Mouse (Mus musculus) layer of hippocampus, adult 18-20 months (tissue): ENCODE results near the gene Ctsc. TPM values are rescaled to one million over a fixed set of nuclear protein-coding genes. Genes with fewer than 3 reads are reported as not detected.

Experiments used
- DNase-seq, 2 experiments: peaks; one replicate each; pipeline ENCODE4 v3.0.0; 2022; ENCODE audit warnings: low spot score in 2 of 2
- total RNA-seq, 2 experiments: library from RNA; stranded (reverse); gene quantifications; 2 replicates each; pipeline ENCODE4 v1.2.3; 2021

The Ctsc gene
- total RNA-seq, 2 experiments from 2014 or later: 14.7 to 15.3 TPM

DNA sequence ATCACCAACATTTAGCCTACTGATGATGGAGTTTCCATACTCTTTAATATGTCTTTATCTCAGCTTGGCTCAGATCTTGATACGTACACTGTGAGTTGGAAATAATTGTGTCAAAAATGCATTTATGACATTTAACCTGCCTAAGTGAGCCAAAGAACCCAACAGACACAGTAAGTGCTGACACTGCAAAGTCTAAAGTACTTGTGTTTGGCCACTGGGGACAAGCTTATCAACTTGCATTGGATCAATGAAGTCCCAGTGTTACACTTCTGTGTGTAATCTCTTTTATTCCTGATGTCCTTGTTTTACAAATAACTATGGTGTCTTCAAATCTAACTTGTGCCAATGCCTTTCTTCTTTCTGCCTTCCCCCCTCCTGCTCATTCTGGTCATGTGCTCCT lies 18.1 kb downstream of the Ctsc start:
- no peak for DNase-seq

DNA sequence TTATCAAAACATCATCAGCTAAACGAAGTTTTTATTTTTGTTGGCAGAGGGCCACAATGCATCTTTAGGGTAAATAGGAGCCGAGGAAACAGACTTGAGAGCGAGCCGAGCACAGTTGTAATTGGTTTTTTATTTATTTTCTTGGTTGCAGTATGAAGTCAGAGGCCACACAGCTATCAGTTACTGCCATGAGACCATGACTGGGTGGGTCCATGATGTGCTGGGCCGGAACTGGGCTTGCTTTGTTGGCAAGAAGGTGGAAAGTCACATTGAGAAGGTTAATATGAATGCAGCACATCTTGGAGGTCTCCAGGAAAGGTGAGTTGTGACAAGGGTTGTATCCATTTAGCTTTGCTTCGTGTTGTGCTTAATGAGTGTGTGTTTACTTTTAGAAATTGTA lies 19.0 kb downstream of the Ctsc start:
- no peak for DNase-seq

DNA sequence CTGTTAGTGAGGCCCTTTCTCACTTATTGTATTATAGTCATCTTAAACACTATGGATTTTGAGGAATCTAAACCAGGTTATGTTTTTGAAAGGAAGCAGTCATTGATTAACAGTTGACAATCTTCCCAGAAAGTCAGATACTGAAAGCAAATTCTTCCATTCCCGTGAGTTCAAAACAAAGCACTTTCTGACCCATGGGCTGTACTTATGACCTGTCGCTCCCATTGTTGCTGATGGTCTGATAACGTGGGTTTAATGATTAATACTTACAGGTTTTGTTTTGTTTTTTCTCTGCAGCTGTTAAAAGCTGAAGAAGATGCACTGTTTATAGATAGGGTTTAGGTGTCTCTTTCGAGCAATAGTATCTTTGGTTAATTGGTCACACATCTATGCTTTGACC lies 27.9 kb downstream of the Ctsc start:
- DNase-seq: no peak

DNA sequence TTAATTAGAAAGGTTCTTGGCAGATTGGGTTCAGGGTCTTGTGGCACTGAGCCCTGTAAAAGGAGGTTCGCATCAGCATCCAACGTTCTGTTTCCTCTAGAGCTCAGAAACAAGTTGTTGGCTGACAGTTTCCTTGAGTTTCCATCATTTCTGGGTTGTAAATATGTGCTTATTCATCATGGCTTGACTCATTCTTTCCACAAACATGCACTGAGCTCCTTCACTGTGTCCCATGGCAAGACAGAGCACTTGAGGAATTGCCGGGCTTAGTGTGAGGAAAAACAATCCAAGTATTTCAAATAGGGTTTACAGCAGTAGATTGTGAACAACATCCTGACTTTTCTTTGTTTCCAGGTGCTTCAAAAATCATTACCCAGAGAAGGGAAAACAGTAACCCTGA lies 28.8 kb downstream of the Ctsc start:
- DNase-seq: no peak

DNA sequence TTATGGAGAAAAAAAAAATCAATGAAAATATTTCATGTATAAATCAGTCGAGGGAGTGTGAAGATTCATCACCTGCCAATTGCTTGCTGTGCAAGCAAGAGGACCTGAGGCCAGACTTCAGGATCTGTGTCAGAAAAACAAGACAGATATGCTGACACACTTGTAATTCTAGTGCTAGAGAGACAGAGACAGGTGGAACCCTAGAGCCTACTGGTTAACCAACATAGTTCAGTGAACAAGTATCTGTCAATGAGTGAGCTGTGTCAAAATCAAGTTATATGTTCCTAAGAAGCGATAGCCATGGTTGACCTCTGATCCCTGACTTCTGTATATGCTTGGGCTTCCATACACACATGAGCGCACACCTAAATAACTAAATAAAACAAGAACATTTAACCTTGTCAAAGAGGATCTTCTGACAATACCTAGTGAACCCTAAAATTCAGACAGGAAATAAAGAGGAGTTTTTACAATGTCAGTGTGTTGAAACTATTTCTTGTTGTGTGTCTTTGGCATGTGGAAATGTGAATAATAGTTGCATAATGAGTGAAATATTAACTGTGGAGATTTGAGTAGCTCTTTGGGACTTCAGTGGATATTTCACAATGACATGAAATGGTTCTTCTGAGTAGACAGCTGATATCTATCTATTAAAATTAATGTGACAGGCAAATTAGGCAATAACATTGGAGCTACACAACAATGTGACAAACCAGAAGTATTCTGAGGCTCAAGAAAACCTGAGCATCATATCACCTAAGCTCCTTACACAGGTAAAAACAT lies 32.7 kb downstream of the Ctsc start:
- no peak for DNase-seq

DNA sequence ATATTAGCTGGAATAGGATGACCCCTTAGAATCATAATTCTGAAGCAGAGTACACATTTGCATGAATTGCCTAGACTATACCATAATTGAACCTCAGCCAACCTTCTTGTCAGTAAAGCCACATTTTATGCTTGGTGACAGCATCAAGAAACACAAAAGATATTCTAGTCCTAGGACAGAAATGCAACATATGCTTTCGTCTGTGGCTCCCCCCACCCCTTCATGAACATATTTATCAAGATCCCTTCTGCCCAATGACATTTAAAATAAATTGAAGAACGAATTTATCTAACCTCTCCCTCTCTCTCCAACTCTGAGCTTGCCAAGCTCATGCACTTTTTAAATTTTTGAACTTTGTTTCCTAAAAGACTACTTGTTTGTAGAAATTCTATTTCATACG lies 38.5 kb downstream of the Ctsc start:
- DNase-seq: no peak

DNA sequence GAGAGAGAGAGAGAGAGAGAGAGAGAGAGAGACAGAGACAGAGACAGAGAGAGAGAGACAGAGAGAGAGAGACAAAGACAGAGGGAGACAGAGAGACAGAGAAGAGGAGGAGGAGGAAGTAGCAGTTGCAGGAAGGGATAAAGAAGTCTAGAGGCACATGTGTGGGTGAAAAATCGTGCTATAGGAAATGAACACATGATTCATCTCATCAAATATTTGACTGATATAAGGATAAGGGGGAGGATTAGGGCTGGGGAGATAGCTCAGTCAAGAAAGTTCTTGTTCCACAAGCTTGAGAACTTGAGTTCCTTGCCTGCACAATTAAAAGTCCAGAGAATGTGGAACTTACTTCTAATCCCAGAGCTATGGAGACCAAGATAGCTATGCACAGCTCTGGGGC lies 40.6 kb downstream of the Ctsc start:
- no peak for DNase-seq

DNA sequence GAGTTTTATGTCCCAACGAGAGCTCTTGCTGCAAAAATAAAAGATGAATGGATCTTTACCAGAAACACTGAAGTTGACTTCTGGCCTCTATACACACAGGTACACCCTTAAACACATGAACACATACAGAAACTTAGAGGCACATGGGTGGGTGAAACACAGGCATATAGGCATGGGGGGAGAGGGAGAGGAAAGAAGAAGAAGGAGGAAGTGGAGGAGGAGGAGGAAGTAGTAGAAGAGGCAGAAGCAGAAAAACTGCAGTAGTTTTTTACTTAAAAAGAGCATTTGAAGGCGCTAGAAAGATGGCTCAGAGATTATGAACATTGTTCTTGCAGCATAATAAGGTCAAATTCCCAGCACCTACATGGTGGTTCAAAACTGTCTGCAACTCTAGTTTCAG lies 41.0 kb downstream of the Ctsc start:
- DNase-seq: no peak

DNA sequence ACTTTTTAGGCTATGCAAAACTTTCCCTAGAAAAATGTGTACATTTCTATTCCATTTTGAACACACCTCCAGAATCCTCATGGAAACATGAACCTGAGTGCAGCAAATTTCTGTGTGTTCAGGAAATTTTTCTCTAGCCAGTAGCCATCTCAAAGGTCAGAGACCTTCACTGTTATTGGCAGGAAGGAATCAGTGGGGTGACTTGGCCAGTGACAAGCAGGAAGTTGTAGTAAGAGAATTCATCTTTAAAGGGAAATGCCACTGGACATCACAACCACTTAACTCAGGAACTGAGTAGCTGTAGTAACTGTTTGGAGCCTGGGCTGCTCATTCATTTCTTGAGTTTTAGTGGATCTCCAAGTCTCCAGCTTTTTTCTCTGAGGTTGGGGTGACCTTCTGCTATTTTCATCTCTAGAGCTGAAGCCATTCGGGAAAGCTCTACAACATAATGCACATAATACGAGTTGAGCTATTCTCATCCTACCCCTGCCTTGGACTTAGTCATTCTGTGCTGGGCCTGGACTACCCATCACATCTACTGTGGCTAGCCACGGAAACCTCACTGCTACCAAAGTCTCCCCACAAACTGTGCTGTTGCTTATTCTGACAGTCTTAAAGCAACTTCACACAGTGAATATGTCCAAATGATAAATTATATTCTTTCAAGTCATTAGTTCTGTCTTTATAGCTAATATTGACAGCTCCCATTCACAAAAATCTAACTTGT lies 41.7 kb downstream of the Ctsc start:
- DNase-seq: no peak

DNA sequence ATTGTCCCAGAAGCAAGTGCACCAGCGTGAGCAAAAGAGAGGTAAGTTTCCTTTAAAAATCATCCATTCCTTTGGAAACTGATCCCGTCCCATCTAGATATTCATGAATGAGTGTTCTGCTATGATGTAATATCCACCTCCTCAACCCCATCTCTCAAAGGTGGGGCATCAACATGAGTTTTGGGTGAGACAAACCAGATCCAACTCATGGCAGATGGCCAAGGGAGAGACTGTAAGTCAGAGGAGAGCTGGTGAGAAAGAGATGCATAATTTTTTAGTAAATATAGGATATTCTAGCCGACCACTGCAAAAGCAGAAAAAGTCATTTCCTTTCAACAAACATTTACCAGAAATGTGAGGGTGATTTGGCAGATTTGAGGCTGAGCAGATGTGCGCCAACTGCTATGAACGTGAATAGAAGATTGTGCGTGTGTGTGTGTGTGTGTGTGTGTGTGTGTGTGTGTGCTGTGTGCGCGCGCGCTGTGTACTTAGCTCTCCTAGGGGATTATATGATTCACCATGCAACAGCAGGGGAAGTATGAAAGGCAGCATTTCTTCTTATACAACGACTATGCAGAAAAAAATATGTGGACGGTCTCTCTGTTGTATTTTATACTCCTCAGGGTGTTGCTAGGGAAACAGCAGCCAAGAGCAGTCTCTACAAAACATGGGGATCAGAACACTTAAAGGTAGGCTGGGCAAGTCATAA lies 42.9 kb downstream of the Ctsc start:
- peak; percentile 52 to 72 for DNase-seq

DNA sequence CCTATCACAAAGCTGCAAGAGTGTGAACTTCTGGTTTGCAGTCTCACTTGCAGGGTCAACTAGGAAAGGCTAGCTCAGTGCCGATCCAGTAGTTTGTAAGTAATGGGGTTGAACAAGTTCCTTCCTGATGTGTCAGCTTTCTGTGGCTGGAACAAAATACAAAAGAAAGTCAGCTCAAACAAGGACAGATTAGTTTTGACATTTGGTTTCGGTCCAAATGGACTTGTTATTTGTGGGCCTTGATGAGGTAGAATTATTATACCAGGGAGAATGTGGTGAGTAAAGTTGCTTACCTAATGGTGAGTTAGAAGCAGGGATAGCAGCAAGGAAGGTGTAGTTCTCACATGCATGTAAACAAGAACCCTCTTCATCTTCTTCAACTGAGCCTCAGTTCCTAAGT lies 44.5 kb downstream of the Ctsc start:
- no peak for DNase-seq

DNA sequence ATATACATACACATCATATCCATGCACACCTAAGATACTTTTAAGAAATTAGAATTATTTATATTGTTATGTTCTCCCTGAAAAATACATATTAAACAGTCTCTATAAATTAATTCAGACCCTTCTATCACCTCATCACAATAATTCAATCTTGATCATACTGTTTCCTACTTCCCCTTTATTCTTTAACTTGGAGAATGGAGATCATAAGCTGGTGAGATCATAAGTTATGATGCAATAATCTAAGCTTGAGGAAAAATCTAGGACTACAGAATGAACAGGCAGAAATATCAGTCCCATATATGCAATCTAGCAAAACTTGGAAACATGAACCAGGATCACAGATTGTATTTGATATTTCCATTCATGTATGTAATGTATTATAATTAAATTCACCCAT lies 49.6 kb downstream of the Ctsc start:
- DNase-seq: no peak

DNA sequence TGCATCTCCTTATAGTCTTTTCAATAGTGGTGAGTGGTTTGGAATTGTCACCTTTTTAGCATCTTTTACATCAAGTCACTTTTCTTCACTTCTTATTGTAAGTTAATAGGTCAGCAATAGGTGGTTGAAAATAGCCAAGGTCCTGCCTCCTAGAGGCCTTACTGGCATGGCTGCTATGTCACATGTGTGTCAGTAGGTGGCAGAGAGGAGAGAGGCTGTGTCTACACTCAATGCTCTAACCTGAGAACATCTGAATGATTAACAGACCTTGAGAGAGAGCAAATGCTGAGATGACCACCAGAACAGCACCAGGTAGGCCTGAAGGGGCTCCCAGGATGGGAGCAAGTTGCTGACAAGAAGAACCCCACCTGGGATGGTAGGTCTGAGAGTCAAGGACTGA lies 65.9 kb downstream of the Ctsc start:
- DNase-seq: no peak

DNA sequence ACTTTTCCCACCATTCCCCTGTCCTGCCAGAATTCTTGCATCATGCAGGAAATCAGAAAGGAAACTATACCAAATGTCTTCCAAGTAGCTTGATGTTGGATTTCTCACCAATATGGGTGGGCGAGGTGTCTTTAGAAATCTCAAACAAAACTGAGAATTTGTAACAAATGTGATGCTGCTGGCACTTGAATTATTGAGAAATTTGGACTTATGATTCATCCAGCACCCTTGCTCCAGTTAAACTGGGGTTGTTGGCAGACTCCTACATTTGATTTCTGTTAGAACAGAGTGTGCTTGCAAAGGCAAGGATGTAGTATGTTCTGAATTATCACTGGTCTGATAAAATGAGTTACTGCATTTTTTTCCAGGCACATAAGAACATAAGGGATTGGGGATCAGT lies 68.2 kb downstream of the Ctsc start:
- DNase-seq: peak; percentile 7 to 54

DNA sequence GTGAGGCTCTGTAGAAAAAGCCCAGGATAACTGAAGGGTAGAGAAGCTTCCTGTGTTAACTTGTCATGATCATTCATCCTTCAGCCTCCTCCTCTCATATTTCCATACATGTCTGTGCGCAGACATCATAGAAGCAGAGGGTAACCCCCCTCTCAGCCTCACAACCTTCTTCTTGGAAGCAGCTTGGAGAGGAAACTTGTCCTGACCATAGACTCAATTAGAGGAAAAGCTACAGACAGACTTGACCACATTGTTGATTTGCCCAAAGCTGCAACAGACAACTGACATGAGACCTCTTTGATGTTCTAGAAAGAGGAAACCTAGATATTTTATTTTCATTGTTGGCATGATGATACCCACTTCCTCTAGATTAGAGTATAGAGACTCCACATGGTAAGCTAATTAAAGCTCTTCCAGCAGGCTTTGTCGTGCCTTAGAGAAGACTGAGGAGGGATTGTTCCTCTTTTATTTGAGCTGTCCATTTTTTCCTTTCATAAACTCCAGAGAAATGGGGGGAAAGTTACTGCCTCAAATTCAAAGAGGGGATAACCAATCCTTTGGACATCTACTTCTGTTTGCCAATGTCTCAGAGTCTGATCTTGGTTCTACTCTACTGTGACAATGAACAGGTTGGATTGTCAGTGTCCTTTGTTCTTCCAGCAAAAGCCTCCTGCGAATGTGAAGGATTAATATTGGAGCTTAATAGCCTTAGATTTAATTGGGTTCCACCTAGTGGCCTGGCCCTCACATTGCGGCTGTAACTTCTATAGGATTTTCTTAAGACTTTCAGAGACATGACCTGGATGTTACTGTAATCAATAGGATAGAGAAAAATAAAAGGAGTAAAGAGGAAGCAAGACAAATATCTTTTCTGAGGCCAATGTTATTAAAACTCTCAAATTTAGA lies 79.2 kb downstream of the Ctsc start:
- peak in 1 of 2 experiments; percentile 18 for DNase-seq

DNA sequence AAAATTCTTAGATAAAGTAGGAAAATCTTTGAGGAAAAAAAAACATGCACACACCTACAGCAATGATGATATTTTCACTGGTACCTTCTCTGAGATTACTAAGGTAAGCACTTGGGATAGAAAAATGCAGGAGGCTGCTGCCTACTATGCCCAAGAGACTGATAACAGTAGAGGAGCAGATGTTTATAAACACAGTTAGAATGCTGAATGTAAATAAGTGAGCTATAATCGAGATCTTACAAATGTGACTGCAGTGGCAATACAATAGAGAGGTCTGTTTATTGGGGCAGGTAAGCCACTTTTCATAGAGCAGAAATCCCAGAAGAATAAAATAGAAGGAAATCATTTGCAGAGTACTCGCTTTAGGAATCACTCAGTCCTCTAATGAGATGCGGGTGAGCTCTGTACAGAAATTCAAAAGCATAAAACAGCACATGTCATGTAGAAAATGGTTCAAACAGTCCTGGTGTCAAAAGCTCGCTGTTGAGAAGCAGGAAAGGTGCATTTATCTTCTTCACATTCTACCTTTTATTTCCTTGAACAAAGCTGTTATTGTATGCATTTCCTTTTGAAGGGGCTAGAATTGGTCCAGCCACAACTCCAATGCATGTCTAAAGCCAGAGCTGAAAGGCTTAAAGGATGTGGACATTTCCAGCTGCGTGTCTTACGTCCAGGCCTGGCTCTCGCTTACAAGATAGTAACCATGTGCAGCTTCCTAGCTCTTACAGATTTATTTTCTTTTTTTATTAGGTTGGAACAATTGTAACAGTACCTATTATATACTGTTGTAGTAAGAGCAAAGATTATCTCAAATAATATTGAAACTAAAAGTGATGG lies 80.4 kb downstream of the Ctsc start:
- DNase-seq: no peak
